Mouse (Mus musculus) kidney, adult 2 months (tissue): ENCODE results near the gene Tmem215.

Source experiments
- CTCF ChIP-seq: fragments of 200-500 bp; conservative IDR thresholded peaks from 2 replicates; pipeline ENCODE4 v1.5.1; 2011; ENCODE audit warnings: low read depth, mild to moderate bottlenecking, control low read depth, low read length, moderate library complexity, mixed read lengths; ENCODE audit not compliant: insufficient read depth, insufficient read length
- POLR2A ChIP-seq: fragments of 200-500 bp; IDR thresholded peaks from one replicate; pipeline ENCODE4 v1.6.1; 2011; ENCODE audit warnings: low read depth, low read length, control low read depth

DNA sequence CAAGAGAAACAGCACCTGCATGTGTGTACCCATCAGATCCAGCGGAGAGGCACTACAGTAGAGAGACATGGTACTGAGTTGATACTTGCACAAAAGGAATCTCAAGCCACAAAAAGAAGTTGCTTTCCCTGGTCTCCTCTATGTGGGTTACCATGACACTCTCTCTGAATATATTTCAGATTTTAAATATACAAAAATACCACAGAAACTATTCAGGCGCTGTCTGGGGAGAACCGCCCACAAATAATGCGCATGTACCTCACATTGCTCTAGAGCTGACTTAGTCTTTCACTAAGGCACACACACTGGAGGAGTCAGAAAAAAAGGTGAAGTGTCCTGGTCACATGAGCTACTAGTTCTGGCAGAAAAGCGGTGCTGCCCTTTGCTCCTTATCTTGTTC is 24.8 kb downstream of the Tmem215 start:
- TF ChIP-seq CTCF: no peak
- no peak for TF ChIP-seq POLR2A
